Mouse (Mus musculus): ENCODE data around the gene Dusp18.

The Dusp18 gene

GRCm38 (mm10) chr11:3931511-3932211 lies 36.6 kb downstream of the Dusp18 start, which contains the start of gene Tcn2:
Tcn2 (minus strand) TSS chr11:3932159.
- DNase-seq = peak; percentile 97

- DNase-seq = peak in 1 of 2 experiments; percentile 67
Measured at GRCm38 (mm10) chr11:3933756-3934285, 38.8 kb downstream of the Dusp18 start.

GRCm38 (mm10) chr11:3935135-3935534 lies 40.1 kb downstream of the Dusp18 start:
- peak; percentile 50 to 74 for DNase-seq

- no peak for DNase-seq
Measured at GRCm38 (mm10) chr11:3936318-3936717, 41.3 kb downstream of the Dusp18 start.

GRCm38 (mm10) chr11:3937321-3937874 lies 42.4 kb downstream of the Dusp18 start:
- DNase-seq = peak; percentile 60 to 85

- peak in 1 of 2 experiments; percentile 60 for DNase-seq
Measured at GRCm38 (mm10) chr11:3941371-3941770, 46.3 kb downstream of the Dusp18 start.

- DNase-seq = no peak
Measured at GRCm38 (mm10) chr11:3946386-3946785, 51.3 kb downstream of the Dusp18 start.
